Mouse (Mus musculus): Measurements from ENCODE around the gene Catip. TPM values are rescaled to one million over a fixed set of nuclear protein-coding genes. Genes with fewer than 3 reads are reported as not detected.

The Catip gene
- polyA plus RNA-seq, 1 experiment from 2014 or later, result 1.2 TPM

- no peak overlapping the region for H3K9ac ChIP-seq (replicated peaks; ENCODE audit: low read depth, low read length)
- 60% methylated on average over 16 of the region's 16 CpGs for WGBS
- H3K4me1 ChIP-seq (replicated peaks; ENCODE audit: control insufficient read depth, insufficient read depth, low read length), result peaks cover 5% of the 10 kb centered on the region
- H3K4me3 ChIP-seq (replicated peaks; ENCODE audit: low read length), result no peak overlapping the region
- no peaks in the 10 kb centered on the region for H3K36me3 ChIP-seq (ENCODE audit: control insufficient read depth, insufficient read depth)
- H3K9me3 ChIP-seq (ENCODE audit: control insufficient read depth, low read length), result no peaks in the 10 kb centered on the region
- no peak for ATAC-seq
- H3K27ac ChIP-seq (ENCODE audit: low read length), result no peak overlapping the region
- H3K27me3 ChIP-seq (replicated peaks; ENCODE audit: control insufficient read depth, insufficient read depth, low read length), result no peaks in the 10 kb centered on the region
- no peak overlapping the region for H3K4me2 ChIP-seq (ENCODE audit: low read length)
These were observed 39.3 kb downstream of the Catip start for GRCm38 (mm10) chr1:74401015-74401702.

- no peaks in the 10 kb centered on the region for H3K36me3 ChIP-seq (ENCODE audit: control insufficient read depth, insufficient read depth)
- no peak for ATAC-seq
- H3K9me3 ChIP-seq (ENCODE audit: control insufficient read depth, low read length), result no peaks in the 10 kb centered on the region
- H3K27me3 ChIP-seq (replicated peaks; ENCODE audit: control insufficient read depth, insufficient read depth, low read length), result no peaks in the 10 kb centered on the region
- no peak overlapping the region for H3K4me2 ChIP-seq (ENCODE audit: low read length)
- H3K27ac ChIP-seq (ENCODE audit: low read length), result no peak overlapping the region
- no peaks in the 10 kb centered on the region for H3K4me1 ChIP-seq (replicated peaks; ENCODE audit: control insufficient read depth, insufficient read depth, low read length)
- H3K9ac ChIP-seq (replicated peaks; ENCODE audit: low read depth, low read length), result no peak overlapping the region
- 95% methylated on average over 4 of the region's 4 CpGs for WGBS
- H3K4me3 ChIP-seq (replicated peaks; ENCODE audit: low read length), result no peak overlapping the region
These were observed 42.3 kb downstream of the Catip start for GRCm38 (mm10) chr1:74404206-74404605.

- 60% methylated on average over 14 of the region's 15 CpGs for WGBS
- ATAC-seq, result no peak
- no peak within 1 kb of the TSS for H3K9ac ChIP-seq (replicated peaks; ENCODE audit: low read depth, low read length)
These were observed 46.9 kb downstream of the Catip start, which contains the start of gene Vil1 for GRCm38 (mm10) chr1:74408589-74409504. Vil1 (plus strand) TSS chr1:74409376.

GRCm38 (mm10) chr1:74411753-74412325, 49.9 kb downstream of the Catip start:
- no peak overlapping the region for H3K9ac ChIP-seq (replicated peaks; ENCODE audit: low read depth, low read length)
- no peak overlapping the region for H3K27ac ChIP-seq (ENCODE audit: low read length)
- no peaks in the 10 kb centered on the region for H3K36me3 ChIP-seq (ENCODE audit: control insufficient read depth, insufficient read depth)
- H3K27me3 ChIP-seq (replicated peaks; ENCODE audit: control insufficient read depth, insufficient read depth, low read length), result no peaks in the 10 kb centered on the region
- ATAC-seq, result no peak
- H3K4me1 ChIP-seq (replicated peaks; ENCODE audit: control insufficient read depth, insufficient read depth, low read length), result no peaks in the 10 kb centered on the region
- H3K4me3 ChIP-seq (replicated peaks; ENCODE audit: low read length), result no peak overlapping the region
- WGBS, result 60% methylated on average over 2 of the region's 2 CpGs
- no peak overlapping the region for H3K4me2 ChIP-seq (ENCODE audit: low read length)
- H3K9me3 ChIP-seq (ENCODE audit: control insufficient read depth, low read length), result no peaks in the 10 kb centered on the region

More at GRCm38 (mm10) chr1:74408589-74409504, 46.9 kb downstream of the Catip start, which contains the start of gene Vil1:
- no peaks in the 10 kb centered on the region for H3K9me3 ChIP-seq (ENCODE audit: control insufficient read depth, low read length)
- no peaks in the 10 kb centered on the region for H3K4me1 ChIP-seq (replicated peaks; ENCODE audit: control insufficient read depth, insufficient read depth, low read length)
- no peak within 1 kb of the TSS for H3K27ac ChIP-seq (ENCODE audit: low read length)
- H3K27me3 ChIP-seq (replicated peaks; ENCODE audit: control insufficient read depth, insufficient read depth, low read length), result no peaks in the 10 kb centered on the region
- no peak within 1 kb of the TSS for H3K4me2 ChIP-seq (ENCODE audit: low read length)
- no peaks in the 10 kb centered on the region for H3K36me3 ChIP-seq (ENCODE audit: control insufficient read depth, insufficient read depth)
- no peak within 1 kb of the TSS for H3K4me3 ChIP-seq (replicated peaks; ENCODE audit: low read length)

GRCm38 (mm10) chr1:74412711-74413110, 50.8 kb downstream of the Catip start:
- no peak overlapping the region for H3K4me3 ChIP-seq (replicated peaks; ENCODE audit: low read length)
- H3K4me1 ChIP-seq (replicated peaks; ENCODE audit: control insufficient read depth, insufficient read depth, low read length), result no peaks in the 10 kb centered on the region
- 81% methylated on average over 8 of the region's 8 CpGs for WGBS
- H3K27ac ChIP-seq (ENCODE audit: low read length), result no peak overlapping the region
- H3K27me3 ChIP-seq (replicated peaks; ENCODE audit: control insufficient read depth, insufficient read depth, low read length), result no peaks in the 10 kb centered on the region
- no peaks in the 10 kb centered on the region for H3K9me3 ChIP-seq (ENCODE audit: control insufficient read depth, low read length)
- H3K36me3 ChIP-seq (ENCODE audit: control insufficient read depth, insufficient read depth), result no peaks in the 10 kb centered on the region
- H3K4me2 ChIP-seq (ENCODE audit: low read length), result no peak overlapping the region
- H3K9ac ChIP-seq (replicated peaks; ENCODE audit: low read depth, low read length), result no peak overlapping the region
- no peak for ATAC-seq

GRCm38 (mm10) chr1:74415143-74415542, 53.2 kb downstream of the Catip start:
- Histone ChIP-seq H3K27me3 (replicated peaks; ENCODE audit: control insufficient read depth, insufficient read depth, low read length) (no peaks in the 10 kb centered on the region), H3K4me2 (ENCODE audit: low read length) (no peak overlapping the region), H3K4me3 (replicated peaks; ENCODE audit: low read length) (no peak overlapping the region), H3K9me3 (ENCODE audit: control insufficient read depth, low read length) (no peaks in the 10 kb centered on the region), H3K27ac (ENCODE audit: low read length) (no peak overlapping the region), H3K36me3 (ENCODE audit: control insufficient read depth, insufficient read depth) (no peaks in the 10 kb centered on the region), H3K9ac (replicated peaks; ENCODE audit: low read depth, low read length) (no peak overlapping the region), H3K4me1 (replicated peaks; ENCODE audit: control insufficient read depth, insufficient read depth, low read length) (no peaks in the 10 kb centered on the region)
- 45% methylated on average over 4 of the region's 4 CpGs for WGBS
- ATAC-seq, result no peak

MicroRNAs within 50 kb of the gene (microRNA counts, 519-probe panel; counts per million panel counts)
- microRNA mmu-miR-26b, result 2,830 counts per million, percentile 73 among the panel's probes with 10 or more counts

Small RNA genes lying within 50 kb of the gene (microRNA-seq; reads per million reads assigned to microRNA genes)
- gene Mir26b, result 16,769 reads per million, percentile 98 among the genes with 10 or more reads in this experiment

Other genes with a start within 250 kb of the Catip start
- 10.7 and 11.0 TPM in 2 replicates for gene Tns1, start 237.7 kb upstream of the Catip start, polyA plus RNA-seq (2015; fragmentation: Nextera tagmentation; extraction: Ambion mirVana)
- gene Rufy4, start 236.6 kb upstream of the Catip start, polyA plus RNA-seq (2015; fragmentation: Nextera tagmentation; extraction: Ambion mirVana), result 0.32 and 0.36 TPM in 2 replicates
- 0.06 TPM in 1 of 2 replicates, not detected in the other for gene Cxcr2, start 208.1 kb upstream of the Catip start, polyA plus RNA-seq (2015; fragmentation: Nextera tagmentation; extraction: Ambion mirVana)
- not detected in 2 replicates for gene Cxcr1, start 167.5 kb upstream of the Catip start, polyA plus RNA-seq (2015; fragmentation: Nextera tagmentation; extraction: Ambion mirVana)
- 413 and 455 TPM in 2 replicates for gene Arpc2, start 126.0 kb upstream of the Catip start, polyA plus RNA-seq (2015; fragmentation: Nextera tagmentation; extraction: Ambion mirVana)
- gene Gpbar1, start 83.6 kb upstream of the Catip start, polyA plus RNA-seq (2015; fragmentation: Nextera tagmentation; extraction: Ambion mirVana), result 0.20 TPM in 1 of 2 replicates, not detected in the other
- gene Aamp, start 77.4 kb upstream of the Catip start, polyA plus RNA-seq (2015; fragmentation: Nextera tagmentation; extraction: Ambion mirVana), result 216 and 225 TPM in 2 replicates
- 98.4 and 105 TPM in 2 replicates for gene Pnkd, start 77.2 kb upstream of the Catip start, polyA plus RNA-seq (2015; fragmentation: Nextera tagmentation; extraction: Ambion mirVana)
- 6.9 and 7.7 TPM in 2 replicates for gene Tmbim1, start 56.5 kb upstream of the Catip start, polyA plus RNA-seq (2015; fragmentation: Nextera tagmentation; extraction: Ambion mirVana)
- 1.2 and 1.5 TPM in 2 replicates for gene Slc11a1, start 13.1 kb downstream of the Catip start, polyA plus RNA-seq (2015; fragmentation: Nextera tagmentation; extraction: Ambion mirVana)
- 18.6 and 20.0 TPM in 2 replicates for gene Ctdsp1, start 29.4 kb downstream of the Catip start, polyA plus RNA-seq (2015; fragmentation: Nextera tagmentation; extraction: Ambion mirVana)
- 0.27 and 0.42 TPM in 2 replicates for gene Vil1, start 47.3 kb downstream of the Catip start, polyA plus RNA-seq (2015; fragmentation: Nextera tagmentation; extraction: Ambion mirVana)
- 52.1 and 54.6 TPM in 2 replicates for gene Cnot9, start 143.9 kb downstream of the Catip start, polyA plus RNA-seq (2015; fragmentation: Nextera tagmentation; extraction: Ambion mirVana)
- gene Plcd4, start 180.8 kb downstream of the Catip start, polyA plus RNA-seq (2015; fragmentation: Nextera tagmentation; extraction: Ambion mirVana), result 4.0 and 4.8 TPM in 2 replicates
- 35.9 and 38.7 TPM in 2 replicates for gene Usp37, start 182.2 kb downstream of the Catip start, polyA plus RNA-seq (2015; fragmentation: Nextera tagmentation; extraction: Ambion mirVana)
- gene Zfp142, start 226.1 kb downstream of the Catip start, polyA plus RNA-seq (2015; fragmentation: Nextera tagmentation; extraction: Ambion mirVana), result 9.7 and 10.3 TPM in 2 replicates
- 25.3 and 25.9 TPM in 2 replicates for gene Bcs1l, start 226.2 kb downstream of the Catip start, polyA plus RNA-seq (2015; fragmentation: Nextera tagmentation; extraction: Ambion mirVana)
- 39.4 and 44.3 TPM in 2 replicates for gene Rnf25, start 239.3 kb downstream of the Catip start, polyA plus RNA-seq (2015; fragmentation: Nextera tagmentation; extraction: Ambion mirVana)
- 28.1 and 31.1 TPM in 2 replicates for gene Stk36, start 239.3 kb downstream of the Catip start, polyA plus RNA-seq (2015; fragmentation: Nextera tagmentation; extraction: Ambion mirVana)

Data from forebrain, embryonic 16.5 days (tissue).